Mouse (Mus musculus) liver, embryonic 16.5 days (tissue): Measurements from ENCODE around the gene Sdr39u1. TPM values are rescaled to one million over a fixed set of nuclear protein-coding genes. Genes with fewer than 3 reads are reported as not detected.

Experiments
- ATAC-seq: fragments of 200-750 bp; cut with Nextera tagmentation; 2 replicates; pipeline ENCODE4 v1.8.0; 2017; ENCODE audit warnings: low read depth, mild to moderate bottlenecking, moderate number of reproducible peaks, moderate library complexity
- H3K27ac ChIP-seq: fragments of 300-500 bp; sonication (generic); 2 replicates; pipeline ENCODE4 v1.5.1; 2014; ENCODE audit warnings: mild to moderate bottlenecking, low read length
- H3K27me3 ChIP-seq: fragments of 300-500 bp; sonication (generic); 2 replicates; pipeline ENCODE4 v1.6.1; 2014; ENCODE audit warnings: low read depth, low read length, mixed read lengths; ENCODE audit not compliant: control insufficient read depth, insufficient read depth
- H3K36me3 ChIP-seq: fragments of 300-500 bp; sonication (generic); 2 replicates; pipeline ENCODE4 v1.6.1; 2014; ENCODE audit warnings: mild to moderate bottlenecking; ENCODE audit not compliant: control insufficient read depth, insufficient read depth
- H3K4me1 ChIP-seq: fragments of 300-500 bp; sonication (generic); 2 replicates; pipeline ENCODE4 v1.6.1; 2014; ENCODE audit warnings: low read depth, low read length, mixed read lengths; ENCODE audit not compliant: control insufficient read depth
- H3K4me2 ChIP-seq: fragments of 300-500 bp; sonication (generic); 2 replicates; pipeline ENCODE4 v1.6.1; 2014; ENCODE audit warnings: low read depth, low read length, mixed read lengths
- H3K4me3 ChIP-seq: fragments of 300-500 bp; sonication (generic); 2 replicates; pipeline ENCODE4 v1.5.1; 2014; ENCODE audit warnings: low read depth, mild to moderate bottlenecking, low read length
- H3K9ac ChIP-seq: fragments of 300-500 bp; sonication (generic); 2 replicates; pipeline ENCODE4 v1.6.1; 2014; ENCODE audit warnings: low read depth, low read length
- H3K9me3 ChIP-seq: fragments of 300-500 bp; sonication (generic); replicated peaks from 2 replicates; pipeline ENCODE4 v1.6.1; 2016; ENCODE audit warnings: low read length; ENCODE audit not compliant: control insufficient read depth
- WGBS: fragments of 180-500 bp; shearing (Covaris S2); extraction: QIAGEN DNeasy Blood & Tissue Kit; methylation state at CpG from one replicate; pipeline ENCODE4 v1.1.7; 2014; ENCODE audit not compliant: insufficient replicate concordance; 5-methylcytosine and 5-hydroxymethylcytosine counted together
- polyA plus RNA-seq: library from polyadenylated mRNA; unstranded; fragments of >200 nt; fragmentation: Nextera tagmentation; extraction: Ambion mirVana; gene quantifications from 2 replicates; pipeline ENCODE4 v1.2.1, GENCODE M21; 2015

Sdr39u1 gene
- 11.9 and 14.6 TPM in 2 replicates for polyA plus RNA-seq

- ATAC-seq = peak; percentile 73
- Histone ChIP-seq H3K9ac (peak within 1 kb of the TSS; percentile 53), H3K36me3 (peaks cover 18% of the 10 kb centered on the region), H3K9me3 (no peaks in the 10 kb centered on the region), H3K4me3 (peak within 1 kb of the TSS; percentile 51), H3K4me1 (peaks cover 12% of the 10 kb centered on the region; the same call in 1 of the 2 replicates), H3K27me3 (no peaks in the 10 kb centered on the region; the same call in 1 of the 2 replicates), H3K4me2 (peak within 1 kb of the TSS; percentile 73), H3K27ac (0 out of 2 replicates have a peak within 1 kb of the TSS, but pooled peaks have one; percentile 11)
- WGBS = under 1% methylated on average over 39 of the region's 39 CpGs
These were observed at the start of gene Sdr39u1 for GRCm38 (mm10) chr14:55899701-55900413. Gene Sdr39u1 (minus strand): TSS chr14:55900293.

DNA sequence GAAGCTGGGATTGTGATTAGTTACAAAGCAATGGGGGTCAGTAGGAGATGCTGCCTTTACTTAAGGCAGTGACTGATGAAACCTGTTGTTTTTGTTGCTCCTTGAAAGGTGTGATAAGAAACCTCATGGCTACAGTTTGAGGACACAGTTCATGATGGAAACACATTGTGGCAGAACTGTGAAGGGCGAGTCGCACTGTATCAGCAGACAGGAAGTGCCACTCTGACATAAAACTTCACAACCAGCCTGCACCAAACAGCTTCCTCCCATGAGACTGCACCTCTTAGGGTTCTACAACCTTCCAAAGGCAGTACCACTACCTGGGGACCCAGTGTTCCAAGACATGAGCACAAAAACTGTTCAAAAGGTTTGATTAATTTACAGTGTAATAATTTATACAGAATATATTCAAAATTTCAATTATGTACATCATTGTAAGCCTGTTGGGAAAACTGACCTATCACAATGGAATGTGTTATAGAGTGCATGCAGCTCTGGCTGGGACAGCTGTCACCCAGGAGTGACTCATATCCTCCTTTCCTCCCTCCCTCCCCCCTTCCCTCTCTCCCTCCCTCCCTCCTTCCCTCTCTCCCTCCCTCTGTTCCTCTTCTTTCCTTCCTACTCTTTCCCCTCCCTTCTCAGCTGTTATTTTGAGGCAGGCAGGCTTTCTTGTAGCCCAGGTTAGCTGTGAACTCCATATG, 46.3 kb upstream of the Sdr39u1 start:
- Histone ChIP-seq H3K4me2 (no peak overlapping the region), H3K4me1 (no peaks in the 10 kb centered on the region; the same call in 1 of the 2 replicates), H3K36me3 (no peaks in the 10 kb centered on the region), H3K4me3 (no peak overlapping the region), H3K27ac (no peak overlapping the region), H3K9me3 (no peaks in the 10 kb centered on the region), H3K9ac (no peak overlapping the region), H3K27me3 (no peaks in the 10 kb centered on the region)
- no peak for ATAC-seq
- 18% methylated on average over 2 of the region's 2 CpGs for WGBS

DNA sequence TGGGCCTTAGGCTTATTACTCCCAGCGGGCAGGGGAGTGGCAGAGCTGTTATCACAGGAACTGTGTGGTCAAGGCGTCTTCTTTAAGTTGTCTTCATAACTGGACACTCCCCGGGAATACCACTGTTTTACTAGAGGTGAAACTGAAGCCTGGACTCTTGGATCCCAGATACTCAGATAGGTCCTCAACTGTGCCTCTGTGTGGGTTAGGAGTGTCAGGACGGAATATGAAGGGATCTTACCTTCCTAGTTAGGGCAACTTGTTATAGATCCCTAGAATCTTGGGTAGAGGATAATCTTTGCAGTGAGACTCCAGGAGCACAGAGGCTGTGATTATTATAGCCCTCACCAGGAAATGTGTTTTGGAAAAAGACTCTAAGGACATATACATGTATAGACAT, 44.5 kb upstream of the Sdr39u1 start, which contains the start of gene Cma1:
Gene Cma1 (minus strand): TSS at position 101 of the 400 bp plus-strand sequence.
- Histone ChIP-seq H3K9ac (no peak within 1 kb of the TSS), H3K9me3 (no peaks in the 10 kb centered on the region), H3K27ac (no peak within 1 kb of the TSS), H3K27me3 (no peaks in the 10 kb centered on the region), H3K4me2 (no peak within 1 kb of the TSS), H3K4me3 (no peak within 1 kb of the TSS), H3K4me1 (no peaks in the 10 kb centered on the region; the same call in 1 of the 2 replicates), H3K36me3 (no peaks in the 10 kb centered on the region)
- ATAC-seq = no peak
- 34% methylated on average over 4 of the region's 4 CpGs for WGBS

- no peaks in the 10 kb centered on the region; the same call in 1 of the 2 replicates for H3K4me1 ChIP-seq
- no peaks in the 10 kb centered on the region for H3K36me3 ChIP-seq
- no peaks in the 10 kb centered on the region for H3K27me3 ChIP-seq
- ATAC-seq = peak; percentile 66
- H3K4me3 ChIP-seq = no peak overlapping the region
- 33% methylated on average over 11 of the region's 11 CpGs for WGBS
- H3K27ac ChIP-seq = no peak overlapping the region
- no peak overlapping the region for H3K4me2 ChIP-seq
- no peak overlapping the region for H3K9ac ChIP-seq
- H3K9me3 ChIP-seq = no peaks in the 10 kb centered on the region
These were observed 43.5 kb upstream of the Sdr39u1 start for GRCm38 (mm10) chr14:55943601-55944000.

DNA sequence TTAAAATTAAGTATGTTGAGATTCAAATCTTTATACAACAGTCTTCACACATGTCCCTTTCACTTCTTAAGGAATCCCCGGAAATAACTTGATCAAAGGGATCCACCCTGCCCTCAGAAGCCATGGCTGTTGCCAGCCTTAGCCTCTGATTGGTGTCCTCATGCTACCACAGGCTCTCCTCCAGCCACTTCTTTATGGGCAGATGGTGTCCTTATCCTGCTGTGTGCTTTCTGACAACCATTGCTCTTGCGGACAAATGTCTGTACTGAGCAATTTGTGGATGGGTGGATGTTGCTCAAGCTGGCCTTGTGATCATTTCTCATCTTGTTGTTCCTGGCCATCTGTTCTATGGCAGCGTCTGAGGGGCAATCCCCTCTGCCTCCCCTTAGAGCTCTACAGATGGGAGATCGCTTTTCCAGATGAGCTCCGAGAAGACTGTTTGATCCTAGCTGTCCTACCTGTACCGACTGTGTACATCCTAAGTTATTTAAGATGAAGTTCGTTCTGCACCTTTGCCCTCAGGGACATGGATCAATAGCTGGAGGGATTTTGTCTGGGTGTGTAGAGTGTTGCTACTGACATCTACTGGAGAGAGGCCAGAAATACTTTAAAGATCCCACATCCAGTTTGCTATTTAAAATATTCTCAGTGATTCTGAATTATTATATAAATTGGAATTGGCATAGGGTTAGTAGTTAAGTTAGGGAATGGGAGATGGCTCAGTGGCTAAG, 40.1 kb upstream of the Sdr39u1 start:
- Histone ChIP-seq H3K36me3 (no peaks in the 10 kb centered on the region), H3K4me2 (no peak overlapping the region), H3K9ac (no peak overlapping the region), H3K9me3 (no peaks in the 10 kb centered on the region), H3K4me1 (no peaks in the 10 kb centered on the region; the same call in 1 of the 2 replicates), H3K27me3 (no peaks in the 10 kb centered on the region), H3K27ac (no peak overlapping the region), H3K4me3 (no peak overlapping the region)
- 33% methylated on average over 7 of the region's 7 CpGs for WGBS
- no peak for ATAC-seq

DNA sequence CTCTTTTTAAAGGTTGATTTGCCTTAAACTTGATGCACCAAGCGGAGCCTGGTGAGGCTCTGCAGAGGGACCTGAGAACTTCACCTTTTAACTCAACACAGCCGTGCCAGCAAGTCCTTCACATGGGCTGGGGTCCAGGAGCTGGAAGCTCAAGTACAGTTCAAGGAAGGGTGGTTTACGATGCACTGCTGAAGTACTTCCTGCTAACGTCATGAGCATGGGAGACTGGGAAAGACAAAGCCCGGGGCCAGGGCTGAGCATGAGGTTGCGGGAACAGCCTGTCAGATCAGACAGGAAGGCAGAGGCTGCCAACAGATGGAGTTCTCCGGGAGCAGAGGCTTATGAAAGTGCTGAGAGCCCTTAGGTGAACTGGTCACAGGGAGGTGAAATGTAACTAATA, 33.5 kb upstream of the Sdr39u1 start:
- H3K9ac ChIP-seq = no peak overlapping the region
- no peak overlapping the region for H3K27ac ChIP-seq
- WGBS = 34% methylated on average over 7 of the region's 7 CpGs
- no peaks in the 10 kb centered on the region for H3K4me1 ChIP-seq
- no peak for ATAC-seq
- H3K36me3 ChIP-seq = no peaks in the 10 kb centered on the region
- H3K4me3 ChIP-seq = no peak overlapping the region
- no peaks in the 10 kb centered on the region for H3K9me3 ChIP-seq
- H3K27me3 ChIP-seq = no peaks in the 10 kb centered on the region
- no peak overlapping the region for H3K4me2 ChIP-seq

- ATAC-seq = no peak
- no peaks in the 10 kb centered on the region for H3K27me3 ChIP-seq
These were observed 29.3 kb upstream of the Sdr39u1 start for GRCm38 (mm10) chr14:55929263-55929997.

DNA sequence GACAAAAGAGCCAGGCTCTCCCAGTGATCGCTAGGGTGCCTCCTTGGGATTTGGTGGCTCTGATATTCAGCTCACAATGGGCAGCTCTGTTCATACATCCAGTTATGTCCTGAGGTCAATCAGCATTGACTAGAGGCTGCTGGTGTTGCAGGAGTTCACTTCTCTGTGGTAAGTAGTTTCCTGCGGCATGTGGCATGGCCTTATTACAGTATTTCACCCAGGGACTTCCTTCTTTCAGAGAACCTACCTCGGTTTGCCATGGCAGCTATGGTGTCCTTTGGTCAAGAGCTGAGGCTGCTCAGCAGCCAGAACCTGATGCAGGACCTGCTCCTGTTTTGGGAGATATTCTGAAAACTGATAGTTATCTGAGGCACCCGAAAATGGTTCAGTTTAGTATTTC, 26.8 kb upstream of the Sdr39u1 start:
- no peak for ATAC-seq
- Histone ChIP-seq H3K9ac (no peak overlapping the region), H3K4me3 (no peak overlapping the region), H3K27ac (no peak overlapping the region), H3K4me1 (peaks cover 14% of the 10 kb centered on the region), H3K4me2 (no peak overlapping the region), H3K9me3 (no peaks in the 10 kb centered on the region), H3K27me3 (no peaks in the 10 kb centered on the region), H3K36me3 (no peaks in the 10 kb centered on the region)
- WGBS = 36% methylated on average over 4 of the region's 4 CpGs

More at GRCm38 (mm10) chr14:55929263-55929997, 29.3 kb upstream of the Sdr39u1 start:
- Histone ChIP-seq H3K27ac (no peak overlapping the region), H3K36me3 (no peaks in the 10 kb centered on the region), H3K4me1 (no peaks in the 10 kb centered on the region), H3K9ac (no peak overlapping the region), H3K4me3 (no peak overlapping the region), H3K4me2 (no peak overlapping the region), H3K9me3 (no peaks in the 10 kb centered on the region)
- WGBS = 31% methylated on average over 12 of the region's 12 CpGs
